ENCODE assay signal across 22 mouse cellular contexts in the genomic region with DNA sequence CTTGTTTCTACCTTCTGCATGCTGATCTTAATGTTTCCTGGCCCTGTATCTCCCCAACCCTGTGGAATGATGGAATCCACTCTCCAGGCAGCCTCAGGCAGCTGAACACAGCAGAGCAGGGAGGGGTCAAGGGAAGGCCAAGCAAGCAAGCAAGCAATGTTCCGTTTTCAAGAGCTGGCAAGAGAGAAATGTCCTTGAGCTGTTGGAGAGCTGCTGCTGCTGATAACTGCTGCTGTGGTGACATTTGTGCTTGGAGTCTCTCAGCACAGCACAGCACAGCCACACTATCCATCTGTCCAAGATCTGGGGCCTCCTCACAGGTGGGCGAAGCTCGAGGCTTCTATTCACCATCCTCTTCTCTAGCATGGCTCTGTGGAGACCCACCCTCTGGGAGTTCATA. TPM values are rescaled to one million over a fixed set of nuclear protein-coding genes. Genes with fewer than 3 reads are reported as not detected.
"Had no signal": no experiment of that assay in that cellular context is flagged by ENCODE, and none has a peak within 500 bp of the region (broad histone marks: within the 10 kb centered on the region; RNA-seq: fewer than 3 reads in every experiment).

No protein-coding gene starts in this region.

RNA-seq across cellular contexts. Expression of a gene that starts 22.0 kb away (rescaled TPM):
- total RNA-seq: gastrocnemius, adult 2 months; gastrocnemius, postnatal 10 days; gastrocnemius, postnatal 25 days; gastrocnemius, postnatal 4 days; heart, adult 18-20 months; heart, adult 8-10 months; heart, postnatal 14 days; heart, postnatal 36 days; hematopoietic stem cell, adult 5-6 weeks; hindbrain, postnatal 0 days; liver, adult 2 months had no signal
- polyA plus RNA-seq: heart, embryonic 10.5 days; hindbrain, embryonic 11.5 days; hindbrain, embryonic 13.5 days; intestine, embryonic 14.5 days; intestine, embryonic 16.5 days; large intestine, adult 2 months; limb, embryonic 11.5 days; limb, embryonic 13.5 days; limb, embryonic 15.5 days; liver, adult 2 months; liver, embryonic 12.5 days had no signal

RNA-seq across cellular contexts. Expression of a gene that starts 24.7 kb away (rescaled TPM):
- total RNA-seq: gastrocnemius, postnatal 10 days; gastrocnemius, postnatal 25 days; granulocyte monocyte progenitor cell, adult 5-6 weeks; heart, adult 18-20 months; heart, adult 8-10 months; heart, postnatal 14 days; heart, postnatal 36 days; hematopoietic stem cell, adult 5-6 weeks; liver, adult 2 months had no signal
- polyA plus RNA-seq: hindbrain, embryonic 11.5 days; intestine, embryonic 16.5 days; limb, embryonic 15.5 days; liver, embryonic 12.5 days had no signal
